Mouse (Mus musculus) ES-CJ7 (cell line): ENCODE results near the gene Pfkl.
"Not testable (repeated sequence)": the region's sequence is repeated elsewhere in the genome, so short reads cannot be mapped to it uniquely, and the experiment has no call there.

ENCODE experiments used
- DNase-seq: peaks from one replicate; pipeline ENCODE4 v3.0.0; 2011; ENCODE audit warnings: low read depth, low spot score

Gene Pfkl

DNA sequence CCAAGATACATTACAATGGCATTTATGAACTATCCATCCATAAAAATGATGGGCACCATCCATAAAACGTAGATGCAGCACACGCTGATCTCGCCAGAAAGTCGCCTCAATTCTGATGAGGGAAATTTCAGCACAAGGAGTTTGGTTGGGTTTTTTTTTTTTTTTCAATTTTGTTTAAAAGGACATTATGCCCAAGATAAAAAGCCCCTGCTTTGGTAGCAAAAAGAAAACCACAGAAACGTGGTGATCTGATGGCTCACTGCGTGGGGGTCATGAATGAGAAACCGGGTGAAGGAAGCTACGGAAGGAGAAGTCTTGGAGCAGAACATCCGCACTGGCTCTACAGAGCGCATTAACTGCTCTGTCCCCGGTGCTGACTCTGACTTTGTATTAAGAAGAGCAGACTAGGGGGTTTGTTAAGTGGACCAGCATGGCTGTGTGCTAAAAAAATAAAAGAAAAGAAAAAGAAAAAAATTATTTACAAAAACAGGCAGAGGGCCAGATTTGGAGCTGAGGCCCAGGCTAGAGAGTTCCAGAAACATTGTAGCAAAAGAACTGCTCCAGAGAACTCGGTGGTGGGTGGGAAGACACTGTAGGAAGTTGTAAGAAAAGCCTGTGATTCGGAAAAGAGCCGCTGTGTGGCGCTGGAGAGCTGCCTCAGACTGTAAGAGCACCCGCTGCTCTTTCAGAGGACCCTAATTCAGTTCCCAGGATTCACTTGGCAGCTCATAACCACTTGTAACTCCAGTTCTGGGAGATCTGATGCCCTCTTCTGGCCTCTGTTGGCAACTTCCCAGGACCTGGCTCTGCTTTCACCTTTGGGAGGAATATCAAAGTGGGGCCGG is 38.0 kb downstream of the Pfkl start:
- peak; percentile 83 for DNase-seq

DNA sequence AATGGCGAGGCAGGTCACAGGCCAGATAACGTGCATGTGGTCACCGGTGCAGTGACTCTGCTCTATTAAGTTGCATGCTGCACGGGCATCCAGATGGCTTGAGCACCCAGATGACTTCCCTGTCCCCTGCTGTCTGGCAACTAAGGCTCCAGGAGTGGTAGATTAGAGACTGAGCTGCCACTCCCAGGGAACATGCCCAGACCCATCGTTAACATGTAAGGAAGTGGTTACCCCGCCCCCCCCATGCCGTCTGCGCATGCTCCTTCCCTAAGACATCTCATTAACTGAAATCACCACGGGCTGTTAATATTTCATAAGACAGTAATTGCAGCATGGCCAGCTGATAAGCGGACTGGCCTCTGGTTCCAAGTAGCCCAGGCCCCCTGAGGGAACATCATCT is 38.7 kb downstream of the Pfkl start:
- no peak for DNase-seq

DNA sequence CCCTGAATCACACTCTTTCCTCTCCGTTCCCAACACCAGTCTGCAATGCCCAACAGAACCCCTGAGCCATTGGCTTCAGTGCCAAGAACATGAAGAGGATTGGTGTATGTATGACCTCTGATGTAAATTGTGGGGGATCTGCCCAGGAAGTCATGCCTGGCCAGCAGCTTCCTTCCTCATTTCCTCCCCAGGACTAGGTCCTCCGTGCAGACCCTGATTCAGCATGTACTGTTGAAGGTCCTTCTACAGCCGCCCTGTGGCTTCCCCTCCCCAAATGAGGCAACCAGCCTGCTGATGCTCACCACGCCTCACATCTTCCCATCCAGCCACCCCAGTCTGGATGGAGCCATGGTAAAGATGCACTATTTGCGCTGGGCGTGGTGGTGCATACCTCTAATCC is 39.4 kb downstream of the Pfkl start, which contains the start of gene Trpm2:
Gene Trpm2 (minus strand): TSS at position 83 of the 400 bp plus-strand sequence.
- no peak for DNase-seq

DNA sequence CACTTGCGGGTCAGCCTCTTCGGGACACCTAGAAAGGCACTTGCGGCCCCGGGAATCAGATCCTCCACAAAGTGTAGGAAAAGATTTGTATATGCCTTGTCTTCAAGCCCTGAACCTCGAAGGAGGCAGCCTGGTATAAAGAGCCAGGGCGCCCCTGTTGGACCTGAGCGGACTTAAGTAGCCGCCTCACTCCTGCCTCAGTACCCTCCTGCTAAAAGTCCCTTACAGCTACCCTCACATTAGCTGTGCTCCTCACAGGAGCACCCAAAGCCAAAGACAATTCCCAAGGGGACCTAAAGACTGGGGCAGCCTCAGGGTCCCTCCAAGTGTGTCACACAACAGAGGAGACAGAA is 39.9 kb downstream of the Pfkl start:
- DNase-seq: no peak

DNA sequence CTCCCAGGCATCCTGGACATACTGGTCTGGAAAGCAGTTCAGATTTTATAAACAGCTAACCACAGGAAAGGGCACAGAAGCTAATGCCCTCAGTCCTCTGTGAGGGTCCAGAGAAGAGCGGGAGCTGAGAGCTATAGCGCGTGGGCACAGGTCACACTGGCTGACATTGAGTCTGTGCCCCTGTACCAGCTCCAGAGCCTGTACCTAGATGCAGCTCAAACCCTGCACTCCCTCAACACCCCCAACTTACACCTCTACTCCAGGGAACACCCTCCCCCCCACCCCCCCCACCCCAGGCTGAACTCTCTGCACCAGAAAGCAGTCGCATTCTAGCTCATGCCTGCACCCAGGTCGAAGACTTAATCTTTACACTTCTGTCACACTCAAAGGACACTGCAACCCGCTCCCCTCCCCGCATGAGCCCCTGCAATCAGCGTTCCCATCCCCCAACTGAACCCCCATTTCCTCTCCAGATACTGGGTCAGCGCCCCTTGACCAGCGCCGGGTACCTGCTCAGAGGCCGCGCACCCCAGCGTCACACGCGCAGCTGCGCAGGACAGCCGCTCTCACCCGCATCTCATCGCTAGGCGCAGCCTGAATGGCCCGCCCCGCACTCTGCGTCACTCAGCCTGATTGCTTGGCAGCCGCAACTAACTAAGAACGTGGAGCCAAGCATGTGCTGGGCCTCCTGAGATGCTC is 40.5 kb downstream of the Pfkl start:
- DNase-seq: no peak

DNA sequence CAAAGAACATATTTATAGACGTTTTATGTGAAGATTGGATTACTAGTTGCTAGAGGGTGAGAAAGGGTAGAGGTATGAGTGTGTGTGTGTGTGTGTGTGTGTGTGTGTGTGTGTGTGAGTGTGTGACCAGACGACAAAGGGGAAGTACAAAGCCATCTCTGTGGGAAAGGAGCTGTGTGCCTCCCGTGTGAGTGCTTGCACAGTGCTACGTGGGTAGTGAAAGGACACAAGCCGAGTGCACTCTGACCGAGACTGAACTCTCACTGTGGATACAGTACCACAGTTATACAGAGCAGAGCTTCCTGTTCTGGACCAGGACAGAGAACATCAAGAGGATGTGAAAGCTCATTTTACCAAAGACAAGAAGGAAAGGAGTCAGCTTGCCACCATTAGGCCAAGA is 45.9 kb downstream of the Pfkl start:
- no peak for DNase-seq

DNA sequence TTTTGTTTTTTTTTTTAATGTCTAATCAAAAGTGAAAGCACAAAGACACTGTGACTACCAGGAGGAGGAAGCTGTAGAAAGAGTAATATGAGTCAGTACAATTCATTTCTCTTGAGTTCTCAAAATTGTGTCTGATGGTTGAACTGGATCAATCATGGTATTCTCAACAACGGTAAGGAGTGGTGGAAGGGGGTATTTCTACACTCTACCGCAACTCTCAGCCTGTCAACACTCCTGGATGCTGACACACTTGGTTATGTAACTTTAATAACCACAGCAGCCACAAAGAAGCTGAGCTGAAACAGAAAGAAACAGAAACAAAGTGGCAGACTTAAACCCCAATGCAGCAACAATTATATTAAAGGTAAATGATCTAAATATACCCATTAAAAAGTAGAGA is 47.2 kb downstream of the Pfkl start:
- no peak for DNase-seq

DNA sequence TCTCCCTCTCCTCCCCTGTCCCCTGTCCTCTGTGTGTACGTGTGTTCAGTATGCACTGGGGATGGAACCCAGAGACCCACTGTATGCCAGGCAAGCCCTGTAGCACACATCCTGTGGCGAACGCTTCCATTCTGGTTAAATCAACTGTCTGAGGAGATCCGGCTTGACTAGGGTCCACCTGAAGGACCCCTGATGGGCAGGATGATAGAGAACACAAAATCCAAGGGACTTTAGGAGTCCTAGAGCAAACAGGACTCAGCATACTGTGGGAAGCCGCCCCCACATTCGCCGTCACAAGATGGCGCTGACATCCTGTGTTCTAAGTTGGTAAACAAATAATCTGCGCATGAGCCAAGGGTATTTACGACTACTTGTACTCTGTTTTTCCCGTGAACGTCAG is 59.4 kb downstream of the Pfkl start:
- DNase-seq: not testable (repeated sequence)

DNA sequence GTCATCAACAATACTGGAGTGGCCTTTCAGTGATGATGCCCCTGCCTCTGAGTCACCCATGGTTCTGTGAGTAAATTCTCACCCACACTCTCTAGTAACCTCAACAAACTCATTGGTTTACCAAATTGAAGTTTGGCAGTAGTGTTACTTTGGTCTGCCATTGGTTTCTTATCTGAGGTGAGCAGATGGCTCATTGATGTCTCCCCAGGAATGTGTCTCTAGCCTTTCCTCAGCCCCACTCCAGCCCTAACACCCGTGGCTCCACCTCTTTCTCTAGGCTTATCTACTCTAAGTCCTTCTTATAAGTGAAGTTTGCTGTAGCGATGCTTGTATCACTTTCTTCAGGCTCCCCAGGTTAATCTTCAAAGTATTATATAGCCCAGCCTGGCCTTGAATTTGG is 70.2 kb downstream of the Pfkl start:
- no peak for DNase-seq
